Mouse (Mus musculus) Muller cell, postnatal 12 days (primary cell): ENCODE measurements around the gene Ppp2r3a.

ENCODE experiments used
- DNase-seq: peaks from one replicate; pipeline ENCODE4 v3.0.0-alpha.2; 2015; ENCODE audit errors: inconsistent ontology term

Gene Ppp2r3a

DNA sequence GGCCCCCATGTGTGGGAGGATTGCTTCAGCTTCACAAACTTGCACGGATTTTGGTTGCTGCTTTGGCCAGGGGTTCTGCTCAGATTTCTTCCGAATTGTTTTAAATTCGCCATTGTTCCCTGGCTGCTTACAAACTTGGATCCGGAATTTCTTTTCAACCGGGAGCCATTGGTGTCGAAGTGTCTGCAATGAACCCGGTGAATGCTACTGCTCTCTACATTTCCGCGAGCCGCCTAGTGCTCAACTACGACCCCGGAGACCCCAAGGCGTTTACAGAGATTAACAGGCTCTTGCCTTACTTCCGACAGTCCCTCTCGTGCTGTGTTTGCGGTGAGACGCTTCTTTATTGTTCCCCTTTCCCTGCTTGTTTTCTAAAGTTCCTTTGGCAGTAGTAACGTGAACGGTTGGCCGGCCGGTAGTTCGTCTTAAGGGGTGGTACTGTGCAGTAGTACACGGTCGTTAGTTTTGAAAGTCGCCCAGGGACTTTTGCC is 176.5 kb downstream of the Ppp2r3a start:
- DNase-seq = no peak

DNA sequence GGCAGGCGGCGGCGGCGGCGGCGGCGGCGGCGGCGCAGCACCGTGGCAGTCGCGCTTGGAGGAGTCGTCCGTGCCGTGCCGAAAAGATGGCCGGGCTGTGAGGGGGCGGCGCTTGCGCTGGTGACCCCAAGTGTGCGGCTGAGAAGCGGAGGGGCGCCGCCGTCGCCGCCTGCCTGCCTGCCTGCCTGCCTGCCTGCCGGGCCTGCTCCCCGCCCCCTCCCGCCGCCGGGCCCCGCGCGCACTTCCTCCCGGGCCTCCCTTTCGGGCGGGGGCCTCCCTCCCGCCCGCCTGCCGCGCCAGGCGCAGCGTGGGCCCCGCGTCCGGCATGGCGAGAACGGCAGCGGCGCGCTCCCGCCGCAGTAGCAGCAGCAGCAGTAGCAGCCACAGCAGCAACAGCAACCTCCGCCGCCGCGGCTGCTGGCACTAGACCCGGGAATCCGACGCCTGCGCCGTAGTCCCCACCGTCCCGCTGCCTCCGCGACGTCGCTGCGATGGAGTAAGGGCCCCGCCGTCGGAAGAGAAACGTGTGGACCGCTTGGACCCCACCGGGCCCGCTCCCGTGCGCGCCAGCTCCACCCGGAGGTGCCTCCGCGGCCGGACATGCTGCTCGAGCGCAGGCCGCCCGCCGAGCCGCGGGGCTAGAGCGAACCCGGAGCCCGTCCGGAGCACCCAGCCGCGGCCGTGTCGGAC is 177.1 kb downstream of the Ppp2r3a start:
- DNase-seq = peak; percentile 85

DNA sequence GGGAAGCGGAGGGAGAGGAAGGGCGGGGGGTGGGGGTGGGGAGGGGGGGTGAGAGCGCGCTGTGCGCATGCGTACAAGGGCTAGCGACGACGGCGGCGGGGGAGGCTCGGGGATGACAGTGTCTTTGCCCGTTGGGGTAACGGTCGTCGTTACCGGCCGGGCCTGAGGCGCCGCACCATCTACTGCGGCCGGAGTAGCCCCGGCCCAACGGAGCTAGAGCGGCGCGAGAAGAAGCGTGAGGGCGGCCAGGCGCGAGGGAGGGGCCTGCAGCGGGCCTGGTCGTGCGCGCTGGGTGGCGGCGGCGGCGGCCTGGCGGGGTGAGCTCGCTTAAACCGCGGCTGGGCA is 177.6 kb downstream of the Ppp2r3a start, which contains the start of gene Msl2:
TSS of gene Msl2 (plus strand) at position 115 of the 345 bp plus-strand sequence.
- DNase-seq = no peak

DNA sequence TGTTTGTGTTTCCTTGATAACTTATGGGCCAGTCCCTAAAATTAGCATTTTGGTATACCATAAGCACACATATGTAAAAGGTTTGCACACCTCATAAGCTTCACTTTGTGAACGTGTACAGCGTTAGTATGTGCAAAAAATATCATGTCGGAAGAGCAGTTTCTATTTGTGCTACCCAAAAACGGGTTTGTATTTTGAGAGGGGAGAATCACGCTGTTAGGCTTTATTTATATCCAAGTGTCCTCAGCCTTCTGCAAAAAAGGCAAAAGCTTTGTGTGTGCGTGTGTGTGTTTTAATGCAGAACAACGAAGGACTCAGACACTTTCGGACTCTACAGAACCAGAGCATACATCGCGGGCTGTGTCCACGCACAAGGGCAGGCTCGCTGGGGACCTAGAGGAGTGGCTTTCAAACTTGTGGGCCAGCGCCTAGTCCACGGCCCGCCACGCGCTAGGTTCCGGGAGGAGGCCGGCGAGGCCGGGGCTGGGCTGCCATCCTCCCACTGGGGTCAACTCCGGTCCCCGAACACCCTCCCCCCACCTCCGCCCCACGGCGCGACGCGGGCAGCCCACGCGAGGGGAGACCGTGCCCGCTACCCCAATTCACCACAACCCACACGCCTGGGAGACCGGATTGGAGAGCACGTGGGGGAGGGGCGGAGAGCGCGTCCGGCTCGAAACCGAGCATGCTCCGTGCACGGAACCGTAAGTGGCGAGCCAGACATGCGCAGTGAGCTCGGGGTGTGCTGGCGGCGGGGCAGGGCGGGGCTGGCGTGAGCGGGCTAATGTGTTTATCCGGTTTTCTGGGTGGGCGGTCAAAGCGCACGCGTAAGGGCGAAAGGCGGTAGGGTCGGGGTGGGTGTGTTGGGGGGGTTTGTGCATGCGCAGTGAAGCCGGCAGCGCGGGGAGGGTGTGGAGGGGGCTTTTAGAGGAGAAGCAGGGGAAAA is 178.3 kb downstream of the Ppp2r3a start:
- DNase-seq = peak; percentile 99

DNA sequence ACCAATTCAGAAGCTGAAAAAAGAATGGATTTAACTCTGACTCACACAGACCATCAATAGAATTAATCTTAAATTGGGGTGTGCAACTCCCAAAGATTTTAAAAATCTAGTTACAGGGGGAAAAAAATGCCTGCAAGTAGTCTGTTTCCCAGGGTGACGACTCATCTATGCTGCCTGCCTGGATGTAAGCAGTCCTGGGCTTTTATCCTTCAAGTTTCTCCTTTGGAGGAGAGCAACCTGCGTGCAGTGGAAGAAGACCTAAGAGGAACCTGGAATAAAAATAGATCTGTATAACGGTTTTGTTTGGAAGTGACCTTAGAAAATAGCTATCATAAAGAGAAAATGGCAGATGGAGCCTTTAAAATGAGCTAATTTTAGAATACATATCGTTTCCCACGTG is 179.1 kb downstream of the Ppp2r3a start:
- DNase-seq = no peak

DNA sequence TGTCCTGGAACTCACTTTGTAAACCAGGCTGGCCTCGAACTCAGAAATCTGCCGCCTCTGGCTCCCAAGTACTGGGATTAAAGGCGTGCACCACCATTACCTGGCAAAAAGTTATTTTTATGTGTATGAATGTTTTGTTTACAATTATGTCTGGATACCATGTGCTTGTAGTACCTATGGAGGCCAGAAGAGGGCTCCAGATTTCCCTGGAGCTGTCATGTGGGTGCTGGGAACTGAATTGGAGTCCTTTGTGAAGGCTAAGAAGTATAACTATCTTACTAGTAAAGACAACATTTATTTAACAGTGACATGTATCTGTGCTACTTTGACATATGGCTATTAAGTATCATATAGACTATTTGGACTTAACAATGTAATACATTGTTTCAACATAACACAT is 181.8 kb downstream of the Ppp2r3a start:
- DNase-seq = no peak

DNA sequence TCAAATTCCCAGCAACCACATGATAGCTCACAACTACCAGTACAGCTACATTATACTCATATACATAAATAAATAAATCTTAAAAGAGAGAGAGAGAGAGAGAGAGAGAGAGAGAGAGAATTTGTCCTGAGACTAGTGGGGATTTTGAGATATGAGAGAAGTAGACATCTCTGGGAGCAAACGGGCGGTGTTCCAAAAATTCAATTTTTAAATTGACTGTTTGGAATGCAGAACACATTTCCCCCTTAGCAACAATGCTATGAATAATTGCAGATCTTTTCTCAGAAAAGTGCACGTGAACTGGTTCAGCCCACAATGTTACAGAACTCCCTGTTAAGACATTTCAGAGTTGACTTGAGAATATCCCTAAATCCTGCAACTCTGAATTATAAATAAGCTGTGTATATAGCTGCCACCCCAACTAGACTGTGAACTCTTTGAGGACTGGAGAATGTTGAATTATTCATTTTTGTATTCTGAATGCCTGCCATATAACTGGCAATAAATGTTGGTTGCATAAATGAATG is 186.5 kb downstream of the Ppp2r3a start:
- DNase-seq = peak; percentile 66

DNA sequence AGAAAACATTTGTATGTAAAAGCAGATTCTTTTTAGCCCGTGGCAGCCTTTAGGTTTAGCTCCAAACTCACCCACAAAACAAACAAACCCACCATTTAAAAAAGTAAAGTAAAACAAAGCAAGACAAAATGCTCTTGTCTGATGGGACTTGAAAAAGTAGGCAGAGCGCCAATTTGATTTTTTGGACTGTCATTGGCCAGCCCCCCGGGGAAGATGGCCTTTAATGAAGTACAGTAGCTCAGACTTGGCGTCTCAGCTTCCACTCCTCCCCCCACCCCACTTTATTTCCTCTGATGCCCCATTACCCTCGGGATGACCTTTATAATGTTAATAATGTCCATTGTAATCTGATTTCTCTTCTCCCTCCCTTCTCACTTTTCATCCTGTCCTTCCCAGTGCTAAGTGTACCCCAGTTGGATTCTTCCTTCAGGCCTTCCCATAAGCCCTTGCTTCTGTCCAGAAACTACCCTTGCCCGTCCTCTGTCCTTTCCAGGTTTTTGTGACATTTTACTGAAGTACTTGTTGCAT is 189.3 kb downstream of the Ppp2r3a start:
- no peak for DNase-seq

DNA sequence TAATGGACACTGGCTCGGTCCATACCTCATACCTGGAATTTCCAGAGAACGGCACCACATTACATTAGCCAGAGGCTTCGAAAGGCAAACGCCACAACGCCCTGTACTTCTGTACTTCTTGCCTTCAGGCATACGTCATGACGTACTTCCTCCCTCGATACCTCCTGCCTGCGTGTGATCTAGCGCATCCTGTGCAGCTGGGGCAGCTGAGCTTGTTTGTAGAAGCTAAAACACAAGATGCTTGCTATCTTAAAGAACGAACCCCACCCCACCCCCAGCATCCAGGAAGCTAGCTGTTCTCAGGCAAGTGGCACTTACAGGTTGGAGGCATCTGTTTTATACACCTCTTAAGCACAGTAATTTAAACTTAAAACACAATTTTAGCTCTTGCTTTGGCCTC is 190.6 kb downstream of the Ppp2r3a start:
- no peak for DNase-seq

DNA sequence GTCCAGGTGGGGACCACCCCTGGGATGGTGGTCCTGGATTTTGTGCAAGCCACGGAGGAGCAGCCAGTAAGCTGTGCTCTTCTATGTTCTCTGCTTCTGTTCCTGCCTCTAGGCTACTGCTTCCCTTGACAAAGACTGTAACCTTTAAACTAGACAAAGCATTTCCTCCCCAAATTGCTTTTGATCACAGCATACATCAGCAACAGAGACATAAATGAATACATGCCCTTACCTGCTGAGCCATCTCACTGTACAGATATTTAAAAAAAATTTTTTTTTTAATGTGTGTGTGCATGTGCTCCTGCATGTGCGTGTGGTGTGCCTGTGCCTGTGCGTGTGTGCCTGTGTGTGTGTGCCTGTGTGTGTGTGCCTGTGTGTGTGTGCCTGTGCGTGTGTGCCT is 194.4 kb downstream of the Ppp2r3a start:
- no peak for DNase-seq
